Mouse (Mus musculus) hindbrain, embryonic 15.5 days (tissue): ENCODE measurements at regions not wholly inside any gene's neighbourhood (a gene's known extent, or its start where the extent isn't known, plus 50 kb on each side); places are given as distances from the start of the nearest gene placed in this dataset.
"Not testable (repeated sequence)": the region's sequence is repeated elsewhere in the genome, so short reads cannot be mapped to it uniquely, and the experiment has no call there.

ENCODE experiments used
- ATAC-seq: fragments of 200-750 bp; cut with Nextera tagmentation; 2 replicates; pipeline ENCODE4 v1.8.0; 2017; ENCODE audit warnings: low read depth, moderate number of reproducible peaks, moderate TSS enrichment; ENCODE audit not compliant: low FRiP score
- H3K27ac ChIP-seq: fragments of 300-500 bp; sonication (generic); replicated peaks from 2 replicates; pipeline ENCODE4 v1.5.1; 2015; ENCODE audit warnings: mild to moderate bottlenecking, inconsistent platforms
- H3K27me3 ChIP-seq: fragments of 300-500 bp; sonication (generic); 2 replicates; pipeline ENCODE4 v1.6.1; 2015; ENCODE audit warnings: control low read depth, inconsistent platforms
- H3K36me3 ChIP-seq: fragments of 300-500 bp; sonication (generic); 2 replicates; pipeline ENCODE4 v1.6.1; 2015; ENCODE audit warnings: control low read depth, inconsistent platforms
- H3K4me1 ChIP-seq: fragments of 300-500 bp; sonication (generic); replicated peaks from 2 replicates; pipeline ENCODE4 v1.6.1; 2015; ENCODE audit warnings: control low read depth, inconsistent platforms
- H3K4me2 ChIP-seq: fragments of 300-500 bp; sonication (generic); 2 replicates; pipeline ENCODE4 v1.6.1; 2015; ENCODE audit warnings: moderate library complexity, mild to moderate bottlenecking, inconsistent platforms
- H3K4me3 ChIP-seq: fragments of 300-500 bp; sonication (generic); 2 replicates; pipeline ENCODE4 v1.5.1; 2015; ENCODE audit warnings: mild to moderate bottlenecking, inconsistent platforms
- H3K9ac ChIP-seq: fragments of 300-500 bp; sonication (generic); 2 replicates; pipeline ENCODE4 v1.6.1; 2015; ENCODE audit warnings: inconsistent platforms
- H3K9me3 ChIP-seq: fragments of 300-500 bp; sonication (generic); 2 replicates; pipeline ENCODE4 v1.6.1; 2016; ENCODE audit warnings: control low read depth, inconsistent platforms
- WGBS: fragments of 180-500 bp; shearing (Covaris S2); methylation state at CpG from one replicate; pipeline ENCODE4 v1.1.7; 2015; 5-methylcytosine and 5-hydroxymethylcytosine counted together

DNA sequence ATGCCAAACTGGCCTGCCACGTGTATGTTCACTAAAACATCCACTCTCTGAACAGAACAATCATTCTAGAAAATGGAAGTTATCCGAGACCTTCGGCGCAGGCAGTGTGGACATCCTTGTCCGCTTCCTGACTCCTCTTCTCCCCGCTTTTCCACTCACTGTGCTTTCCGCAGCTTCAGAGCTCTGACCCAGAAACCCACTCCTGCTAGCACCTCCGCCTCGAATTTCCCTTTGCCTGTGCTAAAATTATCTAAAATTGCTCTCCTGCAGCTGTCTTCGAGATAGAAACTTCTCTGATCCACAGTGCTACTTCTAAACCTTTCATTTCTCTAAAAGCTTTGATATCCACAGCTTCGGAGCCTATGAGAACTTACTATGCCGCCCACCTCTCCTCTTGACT lies 322.1 kb upstream of the B3galt2 start:
- no peak for ATAC-seq
- Histone ChIP-seq H3K27me3 (no peaks in the 10 kb centered on the region), H3K9me3 (no peaks in the 10 kb centered on the region), H3K36me3 (no peaks in the 10 kb centered on the region), H3K9ac (no peak overlapping the region), H3K4me2 (no peak overlapping the region), H3K27ac (no peak overlapping the region), H3K4me1 (no peaks in the 10 kb centered on the region), H3K4me3 (no peak overlapping the region)
- WGBS = 91% methylated on average over 12 of the region's 12 CpGs

DNA sequence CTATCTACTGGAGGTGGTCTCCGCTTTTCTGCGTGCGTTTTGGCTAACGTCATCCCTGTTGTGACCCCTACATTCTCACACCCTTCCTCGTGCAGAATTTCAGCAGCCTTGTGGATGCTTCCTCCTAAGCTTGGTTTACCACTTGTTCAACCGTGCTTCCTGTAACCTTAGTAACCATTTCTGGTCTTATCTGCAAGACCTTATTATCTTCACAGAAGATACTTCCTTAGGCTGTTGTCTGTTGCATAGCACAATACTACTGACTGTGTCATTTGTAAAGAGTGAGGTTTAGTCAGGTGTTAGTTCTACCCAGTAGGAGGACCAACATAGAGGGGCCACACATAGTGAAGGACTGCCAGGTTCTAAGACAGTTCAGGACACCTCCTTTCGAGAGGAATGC lies 320.9 kb upstream of the B3galt2 start:
- Histone ChIP-seq H3K4me1 (no peaks in the 10 kb centered on the region), H3K4me3 (no peak overlapping the region), H3K27me3 (no peaks in the 10 kb centered on the region), H3K9ac (no peak overlapping the region), H3K9me3 (no peaks in the 10 kb centered on the region), H3K27ac (no peak overlapping the region), H3K36me3 (no peaks in the 10 kb centered on the region), H3K4me2 (no peak overlapping the region)
- WGBS = 93% methylated on average over 7 of the region's 7 CpGs
- no peak for ATAC-seq

DNA sequence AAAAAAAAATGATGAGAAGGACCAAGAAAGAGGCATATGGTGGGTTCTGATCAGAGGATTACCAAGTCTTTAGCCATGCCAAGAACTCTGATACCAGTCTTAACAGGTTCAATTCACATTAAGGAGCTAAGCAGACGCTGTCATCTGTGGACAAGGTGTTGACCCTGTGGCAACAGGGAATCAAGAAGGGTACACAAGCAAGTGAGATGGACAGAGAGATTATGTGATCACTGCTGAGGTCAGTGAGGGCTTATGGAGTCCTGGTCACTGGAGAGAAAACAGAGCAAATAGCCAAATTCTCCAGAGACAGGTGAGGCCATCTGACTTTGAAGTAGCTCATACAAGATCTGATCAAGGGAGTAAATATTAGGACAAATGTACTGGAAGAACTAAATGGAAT lies 289.1 kb upstream of the B3galt2 start:
- H3K4me2 ChIP-seq = no peak overlapping the region
- H3K27me3 ChIP-seq = no peaks in the 10 kb centered on the region
- 73% methylated on average over 1 of the region's 1 CpGs for WGBS
- no peak for ATAC-seq
- no peak overlapping the region for H3K9ac ChIP-seq
- H3K27ac ChIP-seq = no peak overlapping the region
- no peaks in the 10 kb centered on the region for H3K4me1 ChIP-seq
- H3K9me3 ChIP-seq = no peaks in the 10 kb centered on the region
- no peak overlapping the region for H3K4me3 ChIP-seq
- H3K36me3 ChIP-seq = no peaks in the 10 kb centered on the region

DNA sequence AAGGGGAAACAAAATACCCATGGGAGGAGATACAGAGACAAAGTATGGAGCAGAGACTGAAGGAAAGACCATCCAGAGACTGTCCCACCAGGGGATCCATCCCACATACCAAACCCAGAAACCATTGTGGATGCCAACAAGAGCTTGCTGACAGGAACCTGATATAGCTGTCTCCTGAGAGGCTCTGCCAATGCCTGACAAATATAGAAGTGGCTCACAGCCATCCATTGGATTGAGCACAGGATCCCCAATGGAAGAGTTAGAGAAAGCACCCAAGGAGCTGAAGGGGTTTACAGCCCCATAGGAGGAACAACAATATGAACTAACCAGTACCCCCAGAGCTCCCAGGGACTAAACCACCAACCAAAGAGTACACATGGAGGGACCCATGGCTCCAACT lies 280.2 kb upstream of the B3galt2 start:
- H3K27me3 ChIP-seq, H3K36me3 ChIP-seq, ATAC-seq: not testable (repeated sequence)

DNA sequence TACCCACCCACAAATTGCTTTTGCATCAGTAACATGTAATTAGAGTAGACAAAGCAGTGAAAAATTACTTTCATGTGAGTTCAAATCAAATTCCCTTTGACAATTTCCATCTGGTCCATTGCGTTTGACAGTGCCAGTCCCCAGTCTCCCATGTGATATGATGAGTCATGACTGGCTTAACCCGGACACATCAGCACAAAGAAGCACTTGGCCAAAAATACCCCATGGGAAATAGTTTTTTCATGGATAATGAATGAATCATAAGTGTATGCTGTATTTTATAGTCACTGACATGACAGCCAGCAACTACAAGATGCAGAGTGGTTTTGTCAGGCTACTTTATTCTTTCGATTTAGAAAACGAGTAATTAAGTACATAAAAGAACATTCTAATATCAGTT lies 248.6 kb upstream of the B3galt2 start:
- no peak for ATAC-seq
- no peak overlapping the region for H3K4me3 ChIP-seq
- no peaks in the 10 kb centered on the region for H3K36me3 ChIP-seq
- no peak overlapping the region for H3K9ac ChIP-seq
- no peaks in the 10 kb centered on the region for H3K9me3 ChIP-seq
- no peak overlapping the region for H3K4me2 ChIP-seq
- WGBS = 78% methylated on average over 4 of the region's 4 CpGs
- no peak overlapping the region for H3K27ac ChIP-seq
- H3K27me3 ChIP-seq = no peaks in the 10 kb centered on the region
- H3K4me1 ChIP-seq = no peaks in the 10 kb centered on the region

More for the DNA sequence above, 280.2 kb upstream of the B3galt2 start:
- not testable (repeated sequence) for H3K4me3 ChIP-seq, H3K4me2 ChIP-seq, H3K4me1 ChIP-seq, H3K9ac ChIP-seq, H3K9me3 ChIP-seq, H3K27ac ChIP-seq
